Mouse (Mus musculus): ENCODE measurements at regions not wholly inside any gene's neighbourhood (a gene's known extent, or its start where the extent isn't known, plus 50 kb on each side); places are given as distances from the start of the nearest gene placed in this dataset.

DNA sequence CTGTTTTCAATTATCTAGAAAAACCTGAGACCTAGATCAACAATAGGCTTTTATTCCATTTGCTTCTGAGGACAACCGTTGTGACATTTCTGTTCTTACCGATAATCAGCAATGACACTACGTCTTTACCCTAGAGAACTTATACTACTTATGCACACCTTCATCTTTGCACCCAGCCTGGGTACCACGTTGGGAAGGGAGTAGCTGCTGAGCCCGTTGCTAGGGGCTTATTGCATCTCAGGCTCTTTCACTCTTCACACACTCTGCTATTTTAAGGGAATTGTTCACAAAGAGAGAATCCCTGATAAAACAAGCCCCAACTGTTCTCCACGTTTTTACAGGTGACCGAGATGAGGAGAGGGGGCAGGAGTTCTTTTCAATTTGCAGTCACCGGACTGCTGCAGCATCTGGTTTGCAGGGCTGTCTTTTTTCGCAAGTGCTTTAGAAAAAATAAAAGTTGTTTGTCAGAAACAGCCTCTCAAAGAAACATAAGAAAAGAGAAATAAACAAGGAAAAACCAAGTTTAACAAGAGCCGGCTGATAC lies 306.1 kb upstream of the Adgrl2 start:
- TF ChIP-seq NELFE (IDR thresholded peaks at IDR 0.05; ENCODE audit: low read depth, low read length) (no peak), PAX5 (IDR thresholded peaks at IDR 0.05; ENCODE audit: low read length) (no peak), NRF1 (IDR thresholded peaks at IDR 0.05; ENCODE audit: low read depth, low read length) (no peak), CTCF (conservative IDR thresholded peaks at IDR 0.05 in 1 of 2, IDR thresholded peaks at IDR 0.05 in 1 of 2; ENCODE audit: low read depth in 2 of 2, low read length in 2 of 2) (no peak), TCF12 (IDR thresholded peaks at IDR 0.05; ENCODE audit: low read depth, low read length) (no peak), ZMIZ1 (IDR thresholded peaks at IDR 0.05; ENCODE audit: low read depth, low read length) (no peak), EP300 (IDR thresholded peaks at IDR 0.05; ENCODE audit: low read length) (no peak)
